Mouse (Mus musculus): ENCODE results near the gene Mbtps2. TPM values are rescaled to one million over a fixed set of nuclear protein-coding genes. Genes with fewer than 3 reads are reported as not detected.
A peak's percentile ranks its signal among the peaks of the same experiment; 100 is the strongest.

Gene Mbtps2
- polyA plus RNA-seq, 1 experiment = 59.8 TPM

DNA sequence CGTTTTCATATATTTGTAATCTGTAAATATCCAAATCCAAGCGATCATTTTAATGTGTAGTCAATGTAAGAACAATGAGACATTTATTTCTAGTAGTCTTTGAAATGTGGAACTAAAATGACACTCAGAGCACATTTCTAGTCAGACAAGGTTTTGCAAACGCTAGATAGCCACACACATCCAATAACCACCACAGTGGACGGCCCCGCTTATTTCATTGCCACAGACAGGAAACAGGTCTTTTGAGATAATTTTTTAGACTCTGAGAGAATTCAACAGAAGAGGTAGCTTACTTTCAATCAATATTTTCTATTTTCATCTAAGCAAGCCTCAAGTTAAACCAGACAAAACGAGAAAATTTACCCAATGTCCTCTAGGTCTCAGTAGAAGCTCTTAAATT lies 2.6 kb downstream of the Mbtps2 start:
- peaks cover 1% of the 10 kb centered on the region for H3K4me1 ChIP-seq (ENCODE audit: control insufficient read depth, insufficient read depth, low read length)
- H3K36me3 ChIP-seq (ENCODE audit: control insufficient read depth, insufficient read depth, low read length, poor library complexity, severe bottlenecking) = no peaks in the 10 kb centered on the region
- no peak overlapping the region for H3K27ac ChIP-seq (ENCODE audit: insufficient read depth, low read length)
- no peak overlapping the region; the same call in 1 of the 2 replicates for H3K9ac ChIP-seq (ENCODE audit: low read depth, poor library complexity, severe bottlenecking)
- H3K27me3 ChIP-seq (ENCODE audit: control insufficient read depth, insufficient read depth, low read length, poor library complexity, severe bottlenecking) = no peaks in the 10 kb centered on the region
- no peaks in the 10 kb centered on the region for H3K9me3 ChIP-seq (replicated peaks; ENCODE audit: control insufficient read depth, insufficient read depth, low read length, poor library complexity, severe bottlenecking)
- H3K4me3 ChIP-seq (ENCODE audit: low read depth, low read length) = no peak overlapping the region
- TF ChIP-seq CTCF (IDR thresholded peaks at IDR 0.05; ENCODE audit: low read depth, low read length) = no peak
- TF ChIP-seq EP300 (IDR thresholded peaks at IDR 0.05; ENCODE audit: insufficient read depth, low read depth, low read length) = no peak
- TF ChIP-seq POLR2A (IDR thresholded peaks at IDR 0.05; ENCODE audit: insufficient read depth, low read length) = no peak

DNA sequence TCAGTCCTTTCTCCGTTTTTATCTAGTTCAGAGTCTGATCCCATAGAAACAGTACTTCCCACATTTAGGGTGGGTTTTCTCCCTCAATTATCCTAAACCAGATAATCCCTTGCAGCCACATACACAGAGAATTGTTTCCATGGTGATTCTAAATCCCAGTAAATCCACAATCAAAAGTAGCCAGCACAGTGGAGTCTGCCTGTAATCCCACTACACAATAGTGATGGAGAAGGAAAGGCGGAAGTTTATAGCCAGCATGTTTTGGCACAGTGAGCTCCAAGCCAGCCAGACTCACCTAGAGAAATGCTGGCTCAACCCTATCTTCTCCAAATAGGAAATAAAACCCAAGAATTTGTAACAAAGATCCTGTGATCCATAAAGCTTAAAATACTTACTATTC lies 3.9 kb downstream of the Mbtps2 start:
- no peaks in the 10 kb centered on the region for H3K27me3 ChIP-seq (ENCODE audit: control insufficient read depth, insufficient read depth, low read length, poor library complexity, severe bottlenecking)
- no peak overlapping the region for H3K4me3 ChIP-seq (ENCODE audit: low read depth, low read length)
- peak overlapping the region; percentile 83 for H3K27ac ChIP-seq (ENCODE audit: insufficient read depth, low read length)
- H3K9ac ChIP-seq (ENCODE audit: low read depth, poor library complexity, severe bottlenecking) = peak overlapping the region; percentile 66; the same call in 1 of the 2 replicates
- no peaks in the 10 kb centered on the region for H3K9me3 ChIP-seq (replicated peaks; ENCODE audit: control insufficient read depth, insufficient read depth, low read length, poor library complexity, severe bottlenecking)
- TF ChIP-seq EP300 (IDR thresholded peaks at IDR 0.05; ENCODE audit: insufficient read depth, low read depth, low read length) (no peak), POLR2A (IDR thresholded peaks at IDR 0.05; ENCODE audit: insufficient read depth, low read length) (no peak)
- H3K36me3 ChIP-seq (ENCODE audit: control insufficient read depth, insufficient read depth, low read length, poor library complexity, severe bottlenecking) = peaks cover 8% of the 10 kb centered on the region
- no peaks in the 10 kb centered on the region for H3K4me1 ChIP-seq (ENCODE audit: control insufficient read depth, insufficient read depth, low read length)

- Histone ChIP-seq H3K27me3 (ENCODE audit: control insufficient read depth, insufficient read depth, low read length, poor library complexity, severe bottlenecking) (no peaks in the 10 kb centered on the region), H3K27ac (ENCODE audit: insufficient read depth, low read length) (no peak overlapping the region), H3K4me3 (ENCODE audit: low read depth, low read length) (no peak overlapping the region), H3K36me3 (ENCODE audit: control insufficient read depth, insufficient read depth, low read length, poor library complexity, severe bottlenecking) (peaks cover 8% of the 10 kb centered on the region), H3K4me1 (ENCODE audit: control insufficient read depth, insufficient read depth, low read length) (no peaks in the 10 kb centered on the region), H3K9ac (ENCODE audit: low read depth, poor library complexity, severe bottlenecking) (no peak overlapping the region), H3K9me3 (replicated peaks; ENCODE audit: control insufficient read depth, insufficient read depth, low read length, poor library complexity, severe bottlenecking) (no peaks in the 10 kb centered on the region)
- TF ChIP-seq CTCF (IDR thresholded peaks at IDR 0.05; ENCODE audit: low read depth, low read length) (no peak), POLR2A (IDR thresholded peaks at IDR 0.05; ENCODE audit: insufficient read depth, low read length) (no peak), EP300 (IDR thresholded peaks at IDR 0.05; ENCODE audit: insufficient read depth, low read depth, low read length) (no peak)
Measured at GRCm38 (mm10) chrX:157587001-157587400, 11.5 kb downstream of the Mbtps2 start.

DNA sequence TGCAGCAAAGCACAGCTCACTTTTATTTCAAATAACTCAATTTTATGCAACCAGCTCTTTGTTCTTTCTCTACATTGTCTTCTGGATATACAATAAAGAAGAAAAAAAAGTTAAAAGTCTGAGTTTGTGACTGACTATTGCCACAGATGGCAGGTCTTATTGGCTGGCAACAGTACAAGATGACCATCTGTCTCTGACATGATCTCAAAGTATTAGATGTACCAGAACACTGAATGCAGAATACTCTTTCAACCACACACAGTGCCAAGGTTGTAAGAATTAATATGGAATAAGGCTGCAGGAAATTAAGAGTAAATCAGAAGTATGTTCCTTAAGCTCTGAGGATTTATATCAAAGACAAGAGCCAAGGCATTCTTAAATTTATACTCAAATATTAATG lies 12.1 kb downstream of the Mbtps2 start:
- peaks cover 11% of the 10 kb centered on the region for H3K36me3 ChIP-seq (ENCODE audit: control insufficient read depth, insufficient read depth, low read length, poor library complexity, severe bottlenecking)
- no peak for TF ChIP-seq EP300 (IDR thresholded peaks at IDR 0.05; ENCODE audit: insufficient read depth, low read depth, low read length)
- TF ChIP-seq POLR2A (IDR thresholded peaks at IDR 0.05; ENCODE audit: insufficient read depth, low read length) = no peak
- no peak for TF ChIP-seq CTCF (IDR thresholded peaks at IDR 0.05; ENCODE audit: low read depth, low read length)
- H3K27me3 ChIP-seq (ENCODE audit: control insufficient read depth, insufficient read depth, low read length, poor library complexity, severe bottlenecking) = no peaks in the 10 kb centered on the region
- no peak overlapping the region for H3K4me3 ChIP-seq (ENCODE audit: low read depth, low read length)
- H3K27ac ChIP-seq (ENCODE audit: insufficient read depth, low read length) = no peak overlapping the region
- H3K4me1 ChIP-seq (ENCODE audit: control insufficient read depth, insufficient read depth, low read length) = no peaks in the 10 kb centered on the region
- H3K9ac ChIP-seq (ENCODE audit: low read depth, poor library complexity, severe bottlenecking) = no peak overlapping the region
- no peaks in the 10 kb centered on the region for H3K9me3 ChIP-seq (replicated peaks; ENCODE audit: control insufficient read depth, insufficient read depth, low read length, poor library complexity, severe bottlenecking)

- H3K9me3 ChIP-seq (replicated peaks; ENCODE audit: control insufficient read depth, insufficient read depth, low read length, poor library complexity, severe bottlenecking) = no peaks in the 10 kb centered on the region
- no peak overlapping the region for H3K9ac ChIP-seq (ENCODE audit: low read depth, poor library complexity, severe bottlenecking)
- peaks cover 3% of the 10 kb centered on the region for H3K4me1 ChIP-seq (ENCODE audit: control insufficient read depth, insufficient read depth, low read length)
- H3K4me3 ChIP-seq (ENCODE audit: low read depth, low read length) = no peak overlapping the region; the same call in 1 of the 2 replicates
- peaks cover 6% of the 10 kb centered on the region; the same call in 1 of the 2 replicates for H3K36me3 ChIP-seq (ENCODE audit: control insufficient read depth, insufficient read depth, low read length, poor library complexity, severe bottlenecking)
- peak overlapping the region; percentile 89 for H3K27ac ChIP-seq (ENCODE audit: insufficient read depth, low read length)
- H3K27me3 ChIP-seq (ENCODE audit: control insufficient read depth, insufficient read depth, low read length, poor library complexity, severe bottlenecking) = no peaks in the 10 kb centered on the region
- TF ChIP-seq EP300 (IDR thresholded peaks at IDR 0.05; ENCODE audit: insufficient read depth, low read depth, low read length) (no peak), CTCF (IDR thresholded peaks at IDR 0.05; ENCODE audit: low read depth, low read length) (no peak), POLR2A (IDR thresholded peaks at IDR 0.05; ENCODE audit: insufficient read depth, low read length) (no peak)
Measured at GRCm38 (mm10) chrX:157579108-157579614, 19.4 kb downstream of the Mbtps2 start.

DNA sequence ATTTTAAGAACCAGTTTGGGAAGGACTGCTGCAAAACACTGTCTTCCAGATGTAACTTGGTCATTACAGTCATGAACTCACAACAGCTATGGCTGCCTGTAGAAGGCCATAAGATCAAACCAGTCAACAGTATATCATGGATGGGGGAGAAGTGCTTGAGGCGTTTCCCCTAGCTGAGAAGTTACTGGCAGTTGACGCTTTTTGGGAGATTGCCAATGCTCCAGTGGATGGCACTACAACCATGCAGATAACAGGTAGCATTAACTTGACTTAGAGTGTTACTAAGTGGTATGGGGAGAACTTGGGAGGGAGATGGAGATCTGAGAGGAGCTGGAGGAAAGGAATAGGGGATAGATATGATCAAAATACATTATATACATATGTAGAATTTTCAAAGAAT lies 23.8 kb downstream of the Mbtps2 start:
- TF ChIP-seq EP300 (IDR thresholded peaks at IDR 0.05; ENCODE audit: insufficient read depth, low read depth, low read length) (no peak), CTCF (IDR thresholded peaks at IDR 0.05; ENCODE audit: low read depth, low read length) (no peak), POLR2A (IDR thresholded peaks at IDR 0.05; ENCODE audit: insufficient read depth, low read length) (no peak)
- Histone ChIP-seq H3K27me3 (ENCODE audit: control insufficient read depth, insufficient read depth, low read length, poor library complexity, severe bottlenecking) (no peaks in the 10 kb centered on the region), H3K9me3 (replicated peaks; ENCODE audit: control insufficient read depth, insufficient read depth, low read length, poor library complexity, severe bottlenecking) (no peaks in the 10 kb centered on the region), H3K4me1 (ENCODE audit: control insufficient read depth, insufficient read depth, low read length) (peaks cover 3% of the 10 kb centered on the region), H3K9ac (ENCODE audit: low read depth, poor library complexity, severe bottlenecking) (no peak overlapping the region), H3K4me3 (ENCODE audit: low read depth, low read length) (no peak overlapping the region), H3K27ac (ENCODE audit: insufficient read depth, low read length) (no peak overlapping the region), H3K36me3 (ENCODE audit: control insufficient read depth, insufficient read depth, low read length, poor library complexity, severe bottlenecking) (peaks cover 3% of the 10 kb centered on the region; the same call in 1 of the 2 replicates)

Data from ES-Bruce4 (cell line).